Mouse (Mus musculus) heart, embryonic 16.5 days (tissue): ENCODE measurements around the gene Cd7. TPM values are rescaled to one million over a fixed set of nuclear protein-coding genes. Genes with fewer than 3 reads are reported as not detected.

Source experiments
- ATAC-seq: fragments of 200-750 bp; cut with Nextera tagmentation; replicated peaks from 2 replicates; pipeline ENCODE4 v1.8.0; 2017; ENCODE audit warnings: moderate number of reproducible peaks; ENCODE audit not compliant: insufficient read depth, low FRiP score; ENCODE audit errors: extremely low read depth
- H3K27ac ChIP-seq: fragments of 300-500 bp; sonication (generic); 2 replicates; pipeline ENCODE4 v1.5.1; 2014; ENCODE audit warnings: mild to moderate bottlenecking, low read length, control low read depth, moderate library complexity
- H3K27me3 ChIP-seq: fragments of 300-500 bp; sonication (generic); 2 replicates; pipeline ENCODE4 v1.6.1; 2014; ENCODE audit warnings: low read length, mixed read lengths; ENCODE audit not compliant: control insufficient read depth, insufficient read depth
- H3K36me3 ChIP-seq: fragments of 300-500 bp; sonication (generic); 2 replicates; pipeline ENCODE4 v1.6.1; 2014; ENCODE audit not compliant: control insufficient read depth, insufficient read depth
- H3K4me1 ChIP-seq: fragments of 300-500 bp; sonication (generic); 2 replicates; pipeline ENCODE4 v1.6.1; 2014; ENCODE audit warnings: low read length, mixed read lengths; ENCODE audit not compliant: control insufficient read depth, insufficient read depth
- H3K4me2 ChIP-seq: fragments of 300-500 bp; sonication (generic); 2 replicates; pipeline ENCODE4 v1.6.1; 2014; ENCODE audit warnings: low read depth, mild to moderate bottlenecking, control low read depth, low read length
- H3K4me3 ChIP-seq: fragments of 300-500 bp; sonication (generic); 2 replicates; pipeline ENCODE4 v1.5.1; 2014; ENCODE audit warnings: mild to moderate bottlenecking, control low read depth, low read length
- H3K9ac ChIP-seq: fragments of 300-500 bp; sonication (generic); 2 replicates; pipeline ENCODE4 v1.6.1; 2014; ENCODE audit warnings: low read length, control low read depth
- H3K9me3 ChIP-seq: fragments of 300-500 bp; sonication (generic); replicated peaks from 2 replicates; pipeline ENCODE4 v1.6.1; 2016; ENCODE audit warnings: low read length; ENCODE audit not compliant: control insufficient read depth
- WGBS: fragments of 180-500 bp; shearing (Covaris S2); extraction: QIAGEN DNeasy Blood & Tissue Kit; methylation state at CpG from one replicate; pipeline ENCODE4 v1.1.7; 2014; 5-methylcytosine and 5-hydroxymethylcytosine counted together
- polyA plus RNA-seq: library from polyadenylated mRNA; unstranded; fragments of >200 nt; fragmentation: Nextera tagmentation; extraction: Ambion mirVana; gene quantifications from 2 replicates; pipeline ENCODE4 v1.2.1, GENCODE M21; 2015

Cd7 gene
- polyA plus RNA-seq, 1 experiment from 2014 or later = 3.7 TPM

GRCm38 (mm10) chr11:121041636-121042035 is 2.4 kb upstream of the Cd7 start:
- H3K4me3 ChIP-seq = no peak overlapping the region
- H3K9ac ChIP-seq = no peak overlapping the region
- H3K27ac ChIP-seq = no peak overlapping the region
- H3K27me3 ChIP-seq = peaks cover 2% of the 10 kb centered on the region
- no peaks in the 10 kb centered on the region for H3K9me3 ChIP-seq
- no peak for ATAC-seq
- H3K36me3 ChIP-seq = no peaks in the 10 kb centered on the region
- no peak overlapping the region for H3K4me2 ChIP-seq
- WGBS = 64% methylated on average over 4 of the region's 4 CpGs
- no peaks in the 10 kb centered on the region for H3K4me1 ChIP-seq

GRCm38 (mm10) chr11:121041212-121041611 is 2.0 kb upstream of the Cd7 start:
- Histone ChIP-seq H3K27ac (no peak overlapping the region), H3K27me3 (no peaks in the 10 kb centered on the region; the same call in 1 of the 2 replicates), H3K4me3 (no peak overlapping the region), H3K4me1 (no peaks in the 10 kb centered on the region), H3K9me3 (no peaks in the 10 kb centered on the region), H3K36me3 (no peaks in the 10 kb centered on the region), H3K9ac (no peak overlapping the region), H3K4me2 (no peak overlapping the region)
- ATAC-seq = peak; percentile 42; the same call in 1 of the 2 replicates
- WGBS = 6% methylated on average over 4 of the region's 4 CpGs

- WGBS = 78% methylated on average over 11 of the region's 11 CpGs
- Histone ChIP-seq H3K9ac (no peak overlapping the region), H3K27ac (no peak overlapping the region), H3K4me3 (no peak overlapping the region), H3K36me3 (no peaks in the 10 kb centered on the region), H3K4me2 (no peak overlapping the region), H3K9me3 (no peaks in the 10 kb centered on the region), H3K27me3 (no peaks in the 10 kb centered on the region; the same call in 1 of the 2 replicates), H3K4me1 (no peaks in the 10 kb centered on the region)
- no peak for ATAC-seq
Measured at GRCm38 (mm10) chr11:121038366-121039240, 615 bp downstream of the Cd7 start.

- Histone ChIP-seq H3K4me2 (no peak overlapping the region), H3K4me1 (no peaks in the 10 kb centered on the region), H3K4me3 (no peak overlapping the region), H3K9ac (no peak overlapping the region), H3K27me3 (no peaks in the 10 kb centered on the region; the same call in 1 of the 2 replicates), H3K9me3 (no peaks in the 10 kb centered on the region), H3K36me3 (no peaks in the 10 kb centered on the region), H3K27ac (no peak overlapping the region)
- WGBS = 72% methylated on average over 5 of the region's 5 CpGs
- ATAC-seq = no peak
Measured at GRCm38 (mm10) chr11:121033118-121033517, 6.1 kb downstream of the Cd7 start.

- H3K36me3 ChIP-seq = no peaks in the 10 kb centered on the region
- H3K4me3 ChIP-seq = no peak overlapping the region
- no peak overlapping the region for H3K27ac ChIP-seq
- no peaks in the 10 kb centered on the region for H3K4me1 ChIP-seq
- no peaks in the 10 kb centered on the region for H3K9me3 ChIP-seq
- ATAC-seq = no peak
- H3K27me3 ChIP-seq = no peaks in the 10 kb centered on the region
- no peak overlapping the region for H3K4me2 ChIP-seq
- 77% methylated on average over 7 of the region's 7 CpGs for WGBS
- no peak overlapping the region for H3K9ac ChIP-seq
Measured at GRCm38 (mm10) chr11:121027259-121027658, 12.0 kb downstream of the Cd7 start.

GRCm38 (mm10) chr11:121024163-121024562 is 15.1 kb downstream of the Cd7 start:
- H3K27ac ChIP-seq = no peak overlapping the region
- 34% methylated on average over 6 of the region's 6 CpGs for WGBS
- H3K27me3 ChIP-seq = no peaks in the 10 kb centered on the region
- no peak overlapping the region for H3K4me3 ChIP-seq
- H3K9ac ChIP-seq = no peak overlapping the region
- H3K36me3 ChIP-seq = no peaks in the 10 kb centered on the region
- H3K9me3 ChIP-seq = no peaks in the 10 kb centered on the region
- no peaks in the 10 kb centered on the region for H3K4me1 ChIP-seq
- H3K4me2 ChIP-seq = no peak overlapping the region
- ATAC-seq = no peak

- Histone ChIP-seq H3K27me3 (no peaks in the 10 kb centered on the region), H3K36me3 (no peaks in the 10 kb centered on the region), H3K9me3 (no peaks in the 10 kb centered on the region), H3K4me3 (no peak overlapping the region), H3K27ac (no peak overlapping the region), H3K4me2 (no peak overlapping the region), H3K4me1 (peaks cover 5% of the 10 kb centered on the region; the same call in 1 of the 2 replicates), H3K9ac (no peak overlapping the region)
- 81% methylated on average over 5 of the region's 5 CpGs for WGBS
- ATAC-seq = no peak
Measured at GRCm38 (mm10) chr11:121019501-121019900, 19.7 kb downstream of the Cd7 start.

- Histone ChIP-seq H3K9ac (no peak overlapping the region), H3K27me3 (no peaks in the 10 kb centered on the region), H3K4me3 (no peak overlapping the region), H3K4me2 (no peak overlapping the region), H3K27ac (no peak overlapping the region), H3K36me3 (no peaks in the 10 kb centered on the region), H3K4me1 (peaks cover 5% of the 10 kb centered on the region; the same call in 1 of the 2 replicates), H3K9me3 (no peaks in the 10 kb centered on the region)
- 32% methylated on average over 3 of the region's 3 CpGs for WGBS
- ATAC-seq = 0 out of 2 replicates have a peak, but pooled peaks have one; percentile 70
Measured at GRCm38 (mm10) chr11:121017703-121018102, 21.5 kb downstream of the Cd7 start.

- no peak for ATAC-seq
- WGBS = 31% methylated on average over 6 of the region's 6 CpGs
- H3K27ac ChIP-seq = peak overlapping the region; percentile 58
Measured at GRCm38 (mm10) chr11:121015472-121015871, 23.7 kb downstream of the Cd7 start.

More at GRCm38 (mm10) chr11:121015472-121015871, 23.7 kb downstream of the Cd7 start:
- H3K36me3 ChIP-seq = no peaks in the 10 kb centered on the region
- no peaks in the 10 kb centered on the region for H3K9me3 ChIP-seq
- no peak overlapping the region for H3K9ac ChIP-seq
- H3K4me1 ChIP-seq = peaks cover 5% of the 10 kb centered on the region; the same call in 1 of the 2 replicates
- no peak overlapping the region for H3K4me3 ChIP-seq
- no peak overlapping the region; the same call in 1 of the 2 replicates for H3K4me2 ChIP-seq
- H3K27me3 ChIP-seq = no peaks in the 10 kb centered on the region
